In genomic region chr6:71575359-71575758, GRCm38 (mm10) we compare ENCODE assay signal across 18 mouse cellular contexts.
"Had no signal": no experiment of that assay in that cellular context is flagged by ENCODE, and none has a peak within 500 bp of the region (broad histone marks: within the 10 kb centered on the region; RNA-seq: fewer than 3 reads in every experiment).

No protein-coding gene starts in this region.

- ATAC-seq: lung, postnatal 0 days; midbrain, embryonic 16.5 days had no signal

- DNase-seq: lung, adult 2 months; lung, postnatal 14 days; lung, postnatal 36 days; midbrain, embryonic 14.5 days; retina, postnatal 1 day; right cerebral cortex, adult 18-20 months; thymus, adult 18-20 months; thymus, postnatal 14 days; thymus, postnatal 36 days had no signal

- H3K9ac ChIP-seq: lung, embryonic 15.5 days; midbrain, embryonic 12.5 days; neural tube, embryonic 13.5 days had no signal

- H3K27ac ChIP-seq: lung, embryonic 15.5 days; macrophage; midbrain, embryonic 10.5 days; midbrain, embryonic 12.5 days; neural tube, embryonic 13.5 days had no signal

- H3K9me3 ChIP-seq: lung, embryonic 15.5 days; megakaryocyte, embryonic 14.5 days; midbrain, embryonic 10.5 days; midbrain, embryonic 12.5 days; neural tube, embryonic 13.5 days had no signal

- H3K4me3 ChIP-seq: lung, embryonic 15.5 days; megakaryocyte, embryonic 14.5 days; midbrain, embryonic 10.5 days; midbrain, embryonic 12.5 days; myocyte; neural tube, embryonic 13.5 days had no signal

- H3K4me2 ChIP-seq: lung, embryonic 15.5 days; midbrain, embryonic 12.5 days; neural tube, embryonic 13.5 days had no signal

- H3K27me3 ChIP-seq: lung, embryonic 15.5 days; megakaryocyte, embryonic 14.5 days; midbrain, embryonic 12.5 days; neural tube, embryonic 13.5 days had no signal

- H3K4me1 ChIP-seq: lung, embryonic 15.5 days; midbrain, embryonic 10.5 days; midbrain, embryonic 12.5 days; neural tube, embryonic 13.5 days had no signal
